Mouse (Mus musculus) forebrain, embryonic 16.5 days (tissue): Measurements from ENCODE around the gene Trio. TPM values are rescaled to one million over a fixed set of nuclear protein-coding genes. Genes with fewer than 3 reads are reported as not detected.

Experiments
- ATAC-seq: fragments of 200-750 bp; cut with Nextera tagmentation; 2 replicates; pipeline ENCODE4 v1.8.0; 2017; ENCODE audit warnings: mild to moderate bottlenecking, moderate library complexity
- H3K27ac ChIP-seq: fragments of 300-500 bp; sonication (generic); 2 replicates; pipeline ENCODE4 v1.5.1; 2014; ENCODE audit warnings: low read length, control low read depth
- H3K27me3 ChIP-seq: fragments of 300-500 bp; sonication (generic); replicated peaks from 2 replicates; pipeline ENCODE4 v1.6.1; 2014; ENCODE audit warnings: low read length; ENCODE audit not compliant: control insufficient read depth, insufficient read depth
- H3K36me3 ChIP-seq: fragments of 300-500 bp; sonication (generic); 2 replicates; pipeline ENCODE4 v1.6.1; 2014; ENCODE audit not compliant: control insufficient read depth, insufficient read depth
- H3K4me1 ChIP-seq: fragments of 300-500 bp; sonication (generic); replicated peaks from 2 replicates; pipeline ENCODE4 v1.6.1; 2014; ENCODE audit warnings: low read length; ENCODE audit not compliant: control insufficient read depth, insufficient read depth
- H3K4me2 ChIP-seq: fragments of 300-500 bp; sonication (generic); 2 replicates; pipeline ENCODE4 v1.6.1; 2014; ENCODE audit warnings: mild to moderate bottlenecking, low read length, control low read depth
- H3K4me3 ChIP-seq: fragments of 300-500 bp; sonication (generic); replicated peaks from 2 replicates; pipeline ENCODE4 v1.5.1; 2014; ENCODE audit warnings: mild to moderate bottlenecking, low read length, control low read depth
- H3K9ac ChIP-seq: fragments of 300-500 bp; sonication (generic); replicated peaks from 2 replicates; pipeline ENCODE4 v1.6.1; 2014; ENCODE audit warnings: low read depth, low read length, control low read depth
- H3K9me3 ChIP-seq: fragments of 300-500 bp; sonication (generic); 2 replicates; pipeline ENCODE4 v1.6.1; 2016; ENCODE audit warnings: low read length; ENCODE audit not compliant: control insufficient read depth
- WGBS: fragments of 180-500 bp; shearing (Covaris S2); extraction: QIAGEN DNeasy Blood & Tissue Kit; methylation state at CpG from one replicate; pipeline ENCODE4 v1.1.7; 2014; 5-methylcytosine and 5-hydroxymethylcytosine counted together
- polyA plus RNA-seq: library from polyadenylated mRNA; unstranded; fragments of >200 nt; fragmentation: Nextera tagmentation; extraction: Ambion mirVana; gene quantifications from 2 replicates; pipeline ENCODE4 v1.2.1, GENCODE M21; 2015

The Trio gene
- polyA plus RNA-seq, 1 experiment from 2014 or later, result 42.6 TPM

- Histone ChIP-seq H3K9ac (no peak overlapping the region), H3K4me3 (no peak overlapping the region), H3K9me3 (no peaks in the 10 kb centered on the region), H3K27ac (no peak overlapping the region), H3K36me3 (peaks cover 32% of the 10 kb centered on the region), H3K27me3 (no peaks in the 10 kb centered on the region), H3K4me2 (no peak overlapping the region), H3K4me1 (no peaks in the 10 kb centered on the region)
- no peak for ATAC-seq
- 96% methylated on average over 12 of the region's 12 CpGs for WGBS
Measured at GRCm38 (mm10) chr15:27825390-27825789, 200.3 kb downstream of the Trio start.

GRCm38 (mm10) chr15:27823581-27823980 lies 202.1 kb downstream of the Trio start:
- peak; percentile 39; the same call in 1 of the 2 replicates for ATAC-seq
- H3K36me3 ChIP-seq, result peaks cover 33% of the 10 kb centered on the region
- 86% methylated on average over 4 of the region's 4 CpGs for WGBS

GRCm38 (mm10) chr15:27822461-27822860 lies 203.2 kb downstream of the Trio start:
- WGBS, result 74% methylated on average over 4 of the region's 4 CpGs

More at GRCm38 (mm10) chr15:27823581-27823980, 202.1 kb downstream of the Trio start:
- H3K9ac ChIP-seq, result no peak overlapping the region
- H3K4me2 ChIP-seq, result no peak overlapping the region
- H3K27ac ChIP-seq, result no peak overlapping the region
- H3K9me3 ChIP-seq, result no peaks in the 10 kb centered on the region
- H3K4me1 ChIP-seq, result no peaks in the 10 kb centered on the region
- no peak overlapping the region for H3K4me3 ChIP-seq
- no peaks in the 10 kb centered on the region for H3K27me3 ChIP-seq

GRCm38 (mm10) chr15:27821651-27822364 lies 203.8 kb downstream of the Trio start:
- H3K36me3 ChIP-seq, result peaks cover 30% of the 10 kb centered on the region

More at GRCm38 (mm10) chr15:27822461-27822860, 203.2 kb downstream of the Trio start:
- Histone ChIP-seq H3K27ac (no peak overlapping the region), H3K27me3 (no peaks in the 10 kb centered on the region), H3K9ac (no peak overlapping the region), H3K36me3 (peaks cover 29% of the 10 kb centered on the region), H3K4me1 (no peaks in the 10 kb centered on the region), H3K4me2 (no peak overlapping the region), H3K9me3 (no peaks in the 10 kb centered on the region), H3K4me3 (no peak overlapping the region)
- peak; percentile 10; the same call in 1 of the 2 replicates for ATAC-seq

GRCm38 (mm10) chr15:27817096-27817495 lies 208.6 kb downstream of the Trio start:
- peaks cover 44% of the 10 kb centered on the region for H3K36me3 ChIP-seq
- 76% methylated on average over 10 of the region's 10 CpGs for WGBS
- H3K27ac ChIP-seq, result no peak overlapping the region

More at GRCm38 (mm10) chr15:27821651-27822364, 203.8 kb downstream of the Trio start:
- H3K9ac ChIP-seq, result no peak overlapping the region
- H3K4me1 ChIP-seq, result no peaks in the 10 kb centered on the region
- no peak overlapping the region for H3K27ac ChIP-seq
- no peak for ATAC-seq
- H3K9me3 ChIP-seq, result no peaks in the 10 kb centered on the region
- H3K4me3 ChIP-seq, result no peak overlapping the region
- H3K4me2 ChIP-seq, result no peak overlapping the region
- WGBS, result 97% methylated on average over 11 of the region's 11 CpGs
- no peaks in the 10 kb centered on the region for H3K27me3 ChIP-seq

GRCm38 (mm10) chr15:27814677-27815391 lies 210.8 kb downstream of the Trio start:
- H3K36me3 ChIP-seq, result peaks cover 39% of the 10 kb centered on the region
- WGBS, result 80% methylated on average over 6 of the region's 6 CpGs
- 0 out of 2 replicates have a peak, but pooled peaks cover 7% of the 10 kb centered on the region for H3K4me1 ChIP-seq
- no peak overlapping the region for H3K4me3 ChIP-seq
- H3K9me3 ChIP-seq, result no peaks in the 10 kb centered on the region
- H3K9ac ChIP-seq, result no peak overlapping the region
- H3K27ac ChIP-seq, result no peak overlapping the region; the same call in 1 of the 2 replicates
- no peak overlapping the region for H3K4me2 ChIP-seq
- H3K27me3 ChIP-seq, result no peaks in the 10 kb centered on the region
- ATAC-seq, result no peak

More at GRCm38 (mm10) chr15:27817096-27817495, 208.6 kb downstream of the Trio start:
- Histone ChIP-seq H3K4me2 (no peak overlapping the region), H3K9ac (no peak overlapping the region), H3K4me3 (no peak overlapping the region), H3K9me3 (no peaks in the 10 kb centered on the region), H3K4me1 (no peaks in the 10 kb centered on the region), H3K27me3 (no peaks in the 10 kb centered on the region)
- ATAC-seq, result no peak

- H3K27me3 ChIP-seq, result no peaks in the 10 kb centered on the region
- peak; percentile 27; the same call in 1 of the 2 replicates for ATAC-seq
- peaks cover 16% of the 10 kb centered on the region for H3K4me1 ChIP-seq
- H3K4me3 ChIP-seq, result no peak overlapping the region
- H3K36me3 ChIP-seq, result peaks cover 21% of the 10 kb centered on the region
- no peak overlapping the region for H3K9ac ChIP-seq
- no peak overlapping the region for H3K27ac ChIP-seq
- no peak overlapping the region for H3K4me2 ChIP-seq
- no peaks in the 10 kb centered on the region for H3K9me3 ChIP-seq
- 37% methylated on average over 12 of the region's 12 CpGs for WGBS
Measured at GRCm38 (mm10) chr15:27810793-27811488, 214.7 kb downstream of the Trio start.

- WGBS, result 73% methylated on average over 7 of the region's 7 CpGs
- H3K4me1 ChIP-seq, result peaks cover 16% of the 10 kb centered on the region
- no peak overlapping the region for H3K4me3 ChIP-seq
- H3K9me3 ChIP-seq, result no peaks in the 10 kb centered on the region
- H3K27ac ChIP-seq, result 0 out of 2 replicates have a peak overlapping the region, but pooled peaks have one; percentile 14
- no peak overlapping the region for H3K4me2 ChIP-seq
- H3K9ac ChIP-seq, result no peak overlapping the region
- ATAC-seq, result no peak
- H3K27me3 ChIP-seq, result no peaks in the 10 kb centered on the region
- peaks cover 17% of the 10 kb centered on the region for H3K36me3 ChIP-seq
Measured at GRCm38 (mm10) chr15:27810262-27810661, 215.4 kb downstream of the Trio start.
